Mouse (Mus musculus): Measurements from ENCODE around the gene Slco2b1. TPM values are rescaled to one million over a fixed set of nuclear protein-coding genes. Genes with fewer than 3 reads are reported as not detected.
"Not testable (repeated sequence)": the region's sequence is repeated elsewhere in the genome, so short reads cannot be mapped to it uniquely, and the experiment has no call there.

Slco2b1 gene
- polyA plus RNA-seq, 1 experiment from 2014 or later, result 0.44 TPM

GRCm38 (mm10) chr7:99706341-99707037 lies 4.7 kb downstream of the Slco2b1 start:
- Histone ChIP-seq H3K9me3 (no peaks in the 10 kb centered on the region), H3K27me3 (ENCODE audit: insufficient read depth, poor library complexity, severe bottlenecking) (peaks cover 41% of the 10 kb centered on the region), H3K27ac (no peak overlapping the region), H3K4me3 (no peak overlapping the region), H3K4me1 (peaks cover 29% of the 10 kb centered on the region), H3K36me3 (no peaks in the 10 kb centered on the region)
- DNase-seq (ENCODE audit: low spot score), result no peak
- WGBS, result 45% methylated on average over 4 of the region's 4 CpGs

- peaks cover 35% of the 10 kb centered on the region for H3K4me1 ChIP-seq
- no peak for DNase-seq (ENCODE audit: low spot score)
- no peaks in the 10 kb centered on the region for H3K9me3 ChIP-seq
- H3K27ac ChIP-seq, result no peak overlapping the region
- no peak overlapping the region for H3K4me3 ChIP-seq
- peaks cover 41% of the 10 kb centered on the region for H3K27me3 ChIP-seq (ENCODE audit: insufficient read depth, poor library complexity, severe bottlenecking)
- H3K36me3 ChIP-seq, result no peaks in the 10 kb centered on the region
- WGBS, result 79% methylated on average over 3 of the region's 3 CpGs
Measured at GRCm38 (mm10) chr7:99704736-99705519, 6.2 kb downstream of the Slco2b1 start.

- Histone ChIP-seq H3K27me3 (ENCODE audit: insufficient read depth, poor library complexity, severe bottlenecking) (0 out of 2 replicates have a peak, but pooled peaks cover 21% of the 10 kb centered on the region), H3K9me3 (no peaks in the 10 kb centered on the region), H3K27ac (no peak overlapping the region), H3K4me1 (peaks cover 27% of the 10 kb centered on the region), H3K4me3 (no peak overlapping the region), H3K36me3 (no peaks in the 10 kb centered on the region)
- no peak for DNase-seq (ENCODE audit: low spot score)
- 29% methylated on average over 6 of the region's 6 CpGs for WGBS
Measured at GRCm38 (mm10) chr7:99702201-99702600, 8.9 kb downstream of the Slco2b1 start.

- DNase-seq (ENCODE audit: low spot score), result no peak
- peaks cover 26% of the 10 kb centered on the region; the same call in 1 of the 2 replicates for H3K27me3 ChIP-seq (ENCODE audit: insufficient read depth, poor library complexity, severe bottlenecking)
- H3K27ac ChIP-seq, result no peak overlapping the region
- peaks cover 15% of the 10 kb centered on the region for H3K4me1 ChIP-seq
- no peaks in the 10 kb centered on the region for H3K9me3 ChIP-seq
- H3K4me3 ChIP-seq, result no peak overlapping the region
- WGBS, result 68% methylated on average over 4 of the region's 4 CpGs
- no peaks in the 10 kb centered on the region for H3K36me3 ChIP-seq
Measured at GRCm38 (mm10) chr7:99700641-99701040, 10.5 kb downstream of the Slco2b1 start.

- Histone ChIP-seq H3K27me3 (ENCODE audit: insufficient read depth, poor library complexity, severe bottlenecking) (peaks cover 20% of the 10 kb centered on the region; the same call in 1 of the 2 replicates), H3K9me3 (no peaks in the 10 kb centered on the region), H3K36me3 (no peaks in the 10 kb centered on the region), H3K27ac (no peak overlapping the region), H3K4me1 (peaks cover 15% of the 10 kb centered on the region), H3K4me3 (no peak overlapping the region)
- DNase-seq (ENCODE audit: low spot score), result no peak
- 77% methylated on average over 3 of the region's 3 CpGs for WGBS
Measured at GRCm38 (mm10) chr7:99699709-99700151, 11.4 kb downstream of the Slco2b1 start.

GRCm38 (mm10) chr7:99699106-99699505 lies 12.0 kb downstream of the Slco2b1 start:
- Histone ChIP-seq H3K4me1 (peaks cover 15% of the 10 kb centered on the region), H3K36me3 (no peaks in the 10 kb centered on the region), H3K9me3 (no peaks in the 10 kb centered on the region), H3K27me3 (ENCODE audit: insufficient read depth, poor library complexity, severe bottlenecking) (peaks cover 14% of the 10 kb centered on the region; the same call in 1 of the 2 replicates), H3K4me3 (no peak overlapping the region), H3K27ac (no peak overlapping the region)
- no peak for DNase-seq (ENCODE audit: low spot score)
- WGBS, result 50% methylated on average over 3 of the region's 3 CpGs

- H3K27ac ChIP-seq, result no peak overlapping the region
- H3K27me3 ChIP-seq (ENCODE audit: insufficient read depth, poor library complexity, severe bottlenecking), result peaks cover 9% of the 10 kb centered on the region; the same call in 1 of the 2 replicates
- no peak overlapping the region for H3K4me3 ChIP-seq
- H3K4me1 ChIP-seq, result peaks cover 15% of the 10 kb centered on the region
- no peaks in the 10 kb centered on the region for H3K36me3 ChIP-seq
- DNase-seq (ENCODE audit: low spot score), result no peak
- no peaks in the 10 kb centered on the region for H3K9me3 ChIP-seq
- 84% methylated on average over 3 of the region's 3 CpGs for WGBS
Measured at GRCm38 (mm10) chr7:99698576-99698975, 12.6 kb downstream of the Slco2b1 start.

- Histone ChIP-seq H3K36me3 (no peaks in the 10 kb centered on the region), H3K27ac (no peak overlapping the region), H3K4me1 (peaks cover 13% of the 10 kb centered on the region; the same call in 1 of the 2 replicates), H3K4me3 (no peak overlapping the region), H3K27me3 (ENCODE audit: insufficient read depth, poor library complexity, severe bottlenecking) (peaks cover 13% of the 10 kb centered on the region; the same call in 1 of the 2 replicates), H3K9me3 (no peaks in the 10 kb centered on the region)
- 79% methylated on average over 8 of the region's 8 CpGs for WGBS
- no peak for DNase-seq (ENCODE audit: low spot score)
Measured at GRCm38 (mm10) chr7:99695471-99696057, 15.6 kb downstream of the Slco2b1 start.

- WGBS, result 71% methylated on average over 5 of the region's 5 CpGs
- H3K9me3 ChIP-seq; H3K27ac ChIP-seq; H3K4me3 ChIP-seq; H3K36me3 ChIP-seq; DNase-seq (ENCODE audit: low spot score): not testable (repeated sequence)
- Histone ChIP-seq H3K4me1 (peaks cover 18% of the 10 kb centered on the region; the same call in 1 of the 2 replicates), H3K27me3 (ENCODE audit: insufficient read depth, poor library complexity, severe bottlenecking) (peaks cover 18% of the 10 kb centered on the region; the same call in 1 of the 2 replicates)
Measured at GRCm38 (mm10) chr7:99694424-99694823, 16.7 kb downstream of the Slco2b1 start.

- Histone ChIP-seq H3K27me3 (ENCODE audit: insufficient read depth, poor library complexity, severe bottlenecking) (peaks cover 20% of the 10 kb centered on the region; the same call in 1 of the 2 replicates), H3K4me3 (no peak overlapping the region), H3K4me1 (peaks cover 15% of the 10 kb centered on the region; the same call in 1 of the 2 replicates), H3K36me3 (no peaks in the 10 kb centered on the region), H3K9me3 (no peaks in the 10 kb centered on the region), H3K27ac (no peak overlapping the region)
- 78% methylated on average over 3 of the region's 3 CpGs for WGBS
- no peak for DNase-seq (ENCODE audit: low spot score)
Measured at GRCm38 (mm10) chr7:99693976-99694375, 17.2 kb downstream of the Slco2b1 start.

GRCm38 (mm10) chr7:99693387-99693786 lies 17.8 kb downstream of the Slco2b1 start:
- H3K9me3 ChIP-seq, result no peaks in the 10 kb centered on the region
- peaks cover 14% of the 10 kb centered on the region; the same call in 1 of the 2 replicates for H3K4me1 ChIP-seq
- H3K36me3 ChIP-seq, result no peaks in the 10 kb centered on the region
- no peak for DNase-seq (ENCODE audit: low spot score)
- H3K27me3 ChIP-seq (ENCODE audit: insufficient read depth, poor library complexity, severe bottlenecking), result peaks cover 25% of the 10 kb centered on the region; the same call in 1 of the 2 replicates
- no peak overlapping the region for H3K27ac ChIP-seq
- H3K4me3 ChIP-seq, result no peak overlapping the region
- 89% methylated on average over 3 of the region's 3 CpGs for WGBS

GRCm38 (mm10) chr7:99692396-99692795 lies 18.7 kb downstream of the Slco2b1 start:
- no peak for DNase-seq (ENCODE audit: low spot score)
- peak overlapping the region; percentile 36; the same call in 1 of the 2 replicates for H3K27ac ChIP-seq
- 46% methylated on average over 3 of the region's 3 CpGs for WGBS

More at GRCm38 (mm10) chr7:99692396-99692795, 18.7 kb downstream of the Slco2b1 start:
- Histone ChIP-seq H3K9me3 (no peaks in the 10 kb centered on the region), H3K36me3 (no peaks in the 10 kb centered on the region), H3K4me3 (no peak overlapping the region), H3K4me1 (peaks cover 14% of the 10 kb centered on the region; the same call in 1 of the 2 replicates), H3K27me3 (ENCODE audit: insufficient read depth, poor library complexity, severe bottlenecking) (peaks cover 25% of the 10 kb centered on the region; the same call in 1 of the 2 replicates)

Measured in heart, embryonic 10.5 days (tissue).